22 mouse cellular contexts compared by ENCODE assay signal in genomic region chr12:17263881-17264280, GRCm38 (mm10).
"Had no signal": no experiment of that assay in that cellular context is flagged by ENCODE, and none has a peak within 500 bp of the region (broad histone marks: within the 10 kb centered on the region; RNA-seq: fewer than 3 reads in every experiment).

No protein-coding gene starts in this region.

- DNase-seq: kidney, postnatal 14 days; kidney, postnatal 4 days; liver; lung, adult 18-20 months; lung, postnatal 10 days; lung, postnatal 36 days; retina, postnatal 1 day; right cerebral cortex, postnatal 25 days; spleen, adult 18-20 months; thymus, adult 18-20 months; thymus, postnatal 36 days had no signal

- ATAC-seq: liver, embryonic 12.5 days; midbrain, embryonic 13.5 days; midbrain, embryonic 16.5 days had no signal

- H3K27ac ChIP-seq: limb, embryonic 10.5 days; limb, embryonic 13.5 days; liver, embryonic 12.5 days; liver, embryonic 15.5 days; lung, embryonic 15.5 days; midbrain, embryonic 10.5 days; midbrain, embryonic 13.5 days; neural tube, embryonic 13.5 days had no signal

- H3K4me3 ChIP-seq: limb, embryonic 10.5 days; limb, embryonic 13.5 days; liver, embryonic 12.5 days; liver, embryonic 15.5 days; lung, embryonic 15.5 days; megakaryocyte, embryonic 14.5 days; midbrain, embryonic 10.5 days; midbrain, embryonic 13.5 days; myocyte; neural tube, embryonic 13.5 days had no signal
